In the genomic region with DNA sequence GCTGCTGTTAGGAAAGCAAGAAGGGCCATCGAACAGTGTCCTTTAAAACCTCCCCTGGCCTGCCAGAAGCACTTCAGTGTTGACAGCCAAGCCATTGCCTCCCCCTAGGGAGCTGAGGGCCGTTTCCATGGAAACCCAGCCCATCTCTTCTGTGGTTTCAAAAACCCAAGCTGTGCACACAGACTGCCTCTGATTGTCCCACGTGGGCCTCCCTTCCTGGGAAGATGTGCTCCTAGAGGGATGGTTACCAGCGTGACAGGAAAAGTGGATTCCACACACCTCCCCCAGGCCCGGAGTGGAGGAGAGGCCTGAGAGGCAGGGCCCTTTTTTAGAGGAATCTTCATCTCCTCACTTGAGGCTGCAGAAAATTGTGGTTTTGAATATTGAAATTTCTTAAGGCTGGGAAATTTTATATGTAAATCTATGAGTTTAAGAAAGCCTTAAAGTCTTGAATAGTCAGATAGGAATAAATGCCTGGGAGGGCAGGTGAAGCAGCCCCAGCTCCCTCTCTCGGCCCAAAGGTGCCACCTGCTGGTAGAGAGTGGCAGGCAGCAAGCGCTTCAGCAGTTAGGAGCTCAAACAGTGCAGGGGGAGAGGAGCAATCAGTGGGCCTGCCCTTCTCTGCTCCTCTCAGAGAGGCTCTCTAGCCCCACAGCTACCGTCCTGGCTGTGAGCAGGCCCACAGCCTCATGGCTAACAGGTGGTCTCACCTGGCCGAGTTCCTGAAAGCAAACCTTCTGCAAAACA, we compare ENCODE assay signal across 7 mouse cellular contexts. TPM values are rescaled to one million over a fixed set of nuclear protein-coding genes. Genes with fewer than 3 reads are reported as not detected.
DNase-seq lines count a peak whose midpoint lies in the region; ATAC-seq and TF ChIP-seq lines count a peak whose summit lies in the region.

No protein-coding gene starts in this region.

- DNase-seq in WW6 (ENCODE audit: low read depth, low spot score): peak; percentile 24
- DNase-seq in cerebellum, adult 11-12 months: peak; percentile 94
- DNase-seq in layer of hippocampus, postnatal 25 days (ENCODE audit: extremely low spot score in 1 of 2, low spot score in 1 of 2): peak; percentile 66 to 83
- peak; percentile 68 for DNase-seq in stomach, postnatal 0 days (ENCODE audit: low spot score)

- no peak for TF ChIP-seq EP300 in stomach, postnatal 0 days (optimal IDR thresholded peaks at IDR 0.05)

- H3K9me3 ChIP-seq in forebrain, embryonic 15.5 days: no peaks in the 10 kb centered on the region
- no peaks in the 10 kb centered on the region for H3K9me3 ChIP-seq in hindbrain, embryonic 13.5 days
- H3K9me3 ChIP-seq in midbrain, embryonic 12.5 days: no peaks in the 10 kb centered on the region
- H3K9me3 ChIP-seq in stomach, postnatal 0 days (ENCODE audit: control insufficient read depth, low read length): no peaks in the 10 kb centered on the region

- peak overlapping the region; percentile 23 for H3K4me2 ChIP-seq in forebrain, embryonic 15.5 days (replicated peaks)
- peak overlapping the region; percentile 18 for H3K4me2 ChIP-seq in hindbrain, embryonic 13.5 days
- H3K4me2 ChIP-seq in midbrain, embryonic 12.5 days (replicated peaks): peak overlapping the region; percentile 25
- H3K4me2 ChIP-seq in stomach, postnatal 0 days (replicated peaks; ENCODE audit: low read depth): no peak overlapping the region

- peak; percentile 85 for TF ChIP-seq CTCF in stomach, postnatal 0 days (IDR thresholded peaks at IDR 0.05; ENCODE audit: low read depth)

- peak; percentile 87 for ATAC-seq in forebrain, embryonic 15.5 days (replicated peaks)
- ATAC-seq in hindbrain, embryonic 13.5 days (ENCODE audit: low FRiP score): peak; percentile 86
- ATAC-seq in midbrain, embryonic 12.5 days (ENCODE audit: low FRiP score, low read depth): peak; percentile 92
- ATAC-seq in stomach, postnatal 0 days (ENCODE audit: low FRiP score, low TSS enrichment): no peak; the same call in 1 of the 2 replicates

- H3K27me3 ChIP-seq in forebrain, embryonic 15.5 days: no peaks in the 10 kb centered on the region
- no peaks in the 10 kb centered on the region for H3K27me3 ChIP-seq in hindbrain, embryonic 13.5 days
- H3K27me3 ChIP-seq in midbrain, embryonic 12.5 days: no peaks in the 10 kb centered on the region
- no peaks in the 10 kb centered on the region for H3K27me3 ChIP-seq in stomach, postnatal 0 days (ENCODE audit: control insufficient read depth, insufficient read depth, low read length)

- H3K4me3 ChIP-seq in forebrain, embryonic 15.5 days: no peak overlapping the region
- H3K4me3 ChIP-seq in hindbrain, embryonic 13.5 days: no peak overlapping the region
- no peak overlapping the region for H3K4me3 ChIP-seq in midbrain, embryonic 12.5 days
- H3K4me3 ChIP-seq in stomach, postnatal 0 days (ENCODE audit: low read depth, low read length): no peak overlapping the region

- H3K36me3 ChIP-seq in forebrain, embryonic 15.5 days: peaks cover 18% of the 10 kb centered on the region
- H3K36me3 ChIP-seq in hindbrain, embryonic 13.5 days: peaks cover 25% of the 10 kb centered on the region
- no peaks in the 10 kb centered on the region for H3K36me3 ChIP-seq in midbrain, embryonic 12.5 days
- no peaks in the 10 kb centered on the region for H3K36me3 ChIP-seq in stomach, postnatal 0 days (ENCODE audit: control insufficient read depth, insufficient read depth, low read length)

- H3K27ac ChIP-seq in forebrain, embryonic 15.5 days (replicated peaks): peak overlapping the region; percentile 91
- peak overlapping the region; percentile 91 for H3K27ac ChIP-seq in hindbrain, embryonic 13.5 days
- H3K27ac ChIP-seq in midbrain, embryonic 12.5 days (replicated peaks): peak overlapping the region; percentile 85
- no peak overlapping the region for H3K27ac ChIP-seq in stomach, postnatal 0 days (replicated peaks)

- H3K4me1 ChIP-seq in forebrain, embryonic 15.5 days: peaks cover 46% of the 10 kb centered on the region
- H3K4me1 ChIP-seq in hindbrain, embryonic 13.5 days (replicated peaks): peaks cover 46% of the 10 kb centered on the region
- H3K4me1 ChIP-seq in midbrain, embryonic 12.5 days: peaks cover 22% of the 10 kb centered on the region
- no peaks in the 10 kb centered on the region for H3K4me1 ChIP-seq in stomach, postnatal 0 days (replicated peaks; ENCODE audit: control insufficient read depth, insufficient read depth)

- 10% methylated on average over 9 of the region's 9 CpGs for WGBS in forebrain, embryonic 15.5 days
- WGBS in hindbrain, embryonic 13.5 days: 8% methylated on average over 9 of the region's 9 CpGs
- 9% methylated on average over 9 of the region's 9 CpGs for WGBS in midbrain, embryonic 12.5 days
- WGBS in stomach, postnatal 0 days: 25% methylated on average over 9 of the region's 9 CpGs

- no peak overlapping the region; the same call in 1 of the 2 replicates for H3K9ac ChIP-seq in forebrain, embryonic 15.5 days (replicated peaks)
- peak overlapping the region; percentile 26; the same call in 1 of the 2 replicates for H3K9ac ChIP-seq in hindbrain, embryonic 13.5 days
- peak overlapping the region; percentile 20; the same call in 1 of the 2 replicates for H3K9ac ChIP-seq in midbrain, embryonic 12.5 days (replicated peaks)
- H3K9ac ChIP-seq in stomach, postnatal 0 days (ENCODE audit: low read length): no peak overlapping the region

RNA-seq across cellular contexts. Expression of gene Pxdn, which starts 54.4 kb away (rescaled TPM):
- polyA plus RNA-seq in forebrain, embryonic 15.5 days (2015; fragmentation: Nextera tagmentation; extraction: Ambion mirVana): 39.7 and 41.9 TPM in 2 replicates
- 43.1 and 46.9 TPM in 2 replicates for polyA plus RNA-seq in hindbrain, embryonic 13.5 days (2015; fragmentation: Nextera tagmentation; extraction: Ambion mirVana)
- 10 to 100 TPM; 61.1 to 68.1 TPM for total RNA-seq in layer of hippocampus, postnatal 25 days (2021)
- 75.4 and 83.6 TPM in 2 replicates for polyA plus RNA-seq in midbrain, embryonic 12.5 days (2016; fragmentation: Nextera tagmentation; extraction: Ambion mirVana)
- polyA plus RNA-seq in stomach, postnatal 0 days (2015; fragmentation: Nextera tagmentation; extraction: Ambion mirVana): 19.4 and 20.9 TPM in 2 replicates

Comparison
In these comparisons a context has a peak if more than half of its experiments do, and no peak if none do; other contexts are left out.
1. DNase-seq: peak in every context shown above with its lines; median percentile 94 in cerebellum, adult 11-12 months; 74 in layer of hippocampus, postnatal 25 days; 68 in stomach, postnatal 0 days; 24 in WW6.
2. H3K9ac ChIP-seq: peak in hindbrain, embryonic 13.5 days (single experiment) and midbrain, embryonic 12.5 days (single experiment); none in forebrain, embryonic 15.5 days (single experiment) and stomach, postnatal 0 days (single experiment).